Mouse (Mus musculus) midbrain, embryonic 16.5 days (tissue): Measurements from ENCODE around the gene Fem1b. TPM values are rescaled to one million over a fixed set of nuclear protein-coding genes. Genes with fewer than 3 reads are reported as not detected.
A peak's percentile ranks its signal among the peaks of the same experiment; 100 is the strongest.
"Not testable (repeated sequence)": the region's sequence is repeated elsewhere in the genome, so short reads cannot be mapped to it uniquely, and the experiment has no call there.

Source experiments
- ATAC-seq: fragments of 200-750 bp; cut with Nextera tagmentation; 2 replicates; pipeline ENCODE4 v1.8.0; 2017; ENCODE audit warnings: moderate TSS enrichment
- H3K27ac ChIP-seq: fragments of 300-500 bp; sonication (generic); 2 replicates; pipeline ENCODE4 v1.5.1; 2014; ENCODE audit warnings: mild to moderate bottlenecking, low read length, mixed read lengths
- H3K27me3 ChIP-seq: fragments of 300-500 bp; sonication (generic); 2 replicates; pipeline ENCODE4 v1.6.1; 2014; ENCODE audit warnings: low read depth, low read length, mixed read lengths; ENCODE audit not compliant: control insufficient read depth, insufficient read depth
- H3K36me3 ChIP-seq: fragments of 300-500 bp; sonication (generic); 2 replicates; pipeline ENCODE4 v1.6.1; 2014; ENCODE audit warnings: mild to moderate bottlenecking, low read length, moderate library complexity, mixed read lengths; ENCODE audit not compliant: control insufficient read depth, insufficient read depth
- H3K4me1 ChIP-seq: fragments of 300-500 bp; sonication (generic); 2 replicates; pipeline ENCODE4 v1.6.1; 2014; ENCODE audit warnings: mild to moderate bottlenecking, low read length, mixed read lengths; ENCODE audit not compliant: control insufficient read depth, insufficient read depth
- H3K4me2 ChIP-seq: fragments of 300-500 bp; sonication (generic); 2 replicates; pipeline ENCODE4 v1.6.1; 2014; ENCODE audit warnings: mild to moderate bottlenecking, low read length, mixed read lengths
- H3K4me3 ChIP-seq: fragments of 300-500 bp; sonication (generic); 2 replicates; pipeline ENCODE4 v1.5.1; 2014; ENCODE audit warnings: low read depth, mild to moderate bottlenecking, low read length, moderate library complexity, mixed read lengths
- H3K9ac ChIP-seq: fragments of 300-500 bp; sonication (generic); 2 replicates; pipeline ENCODE4 v1.6.1; 2014; ENCODE audit warnings: low read depth, low read length, mixed read lengths
- H3K9me3 ChIP-seq: fragments of 300-500 bp; sonication (generic); replicated peaks from 2 replicates; pipeline ENCODE4 v1.6.1; 2014; ENCODE audit warnings: mild to moderate bottlenecking, low read length, mixed read lengths; ENCODE audit not compliant: control insufficient read depth, poor library complexity, severe bottlenecking
- WGBS: fragments of 180-500 bp; shearing (Covaris S2); extraction: QIAGEN DNeasy Blood & Tissue Kit; methylation state at CpG from one replicate; pipeline ENCODE4 v1.1.7; 2014; 5-methylcytosine and 5-hydroxymethylcytosine counted together
- polyA plus RNA-seq: library from polyadenylated mRNA; unstranded; fragments of >200 nt; fragmentation: Nextera tagmentation; extraction: Ambion mirVana; gene quantifications from 2 replicates; pipeline ENCODE4 v1.2.1, GENCODE M21; 2015

Fem1b gene
- polyA plus RNA-seq, 1 experiment from 2014 or later, result 64.5 TPM

GRCm38 (mm10) chr9:62799218-62799617 is 12.5 kb downstream of the Fem1b start:
- not testable (repeated sequence) for H3K27me3 ChIP-seq, ATAC-seq, H3K27ac ChIP-seq, H3K9me3 ChIP-seq, H3K4me2 ChIP-seq, H3K9ac ChIP-seq, H3K4me1 ChIP-seq, H3K4me3 ChIP-seq
- H3K36me3 ChIP-seq, result peaks cover 11% of the 10 kb centered on the region
- WGBS, result 90% methylated on average over 2 of the region's 2 CpGs

- WGBS, result 94% methylated on average over 12 of the region's 12 CpGs
- no peak for ATAC-seq
- Histone ChIP-seq H3K9ac (no peak overlapping the region), H3K9me3 (no peaks in the 10 kb centered on the region), H3K36me3 (no peaks in the 10 kb centered on the region), H3K27me3 (no peaks in the 10 kb centered on the region), H3K27ac (no peak overlapping the region), H3K4me2 (no peak overlapping the region), H3K4me1 (no peaks in the 10 kb centered on the region), H3K4me3 (no peak overlapping the region)
These were observed 21.9 kb downstream of the Fem1b start for GRCm38 (mm10) chr9:62789856-62790255.

DNA sequence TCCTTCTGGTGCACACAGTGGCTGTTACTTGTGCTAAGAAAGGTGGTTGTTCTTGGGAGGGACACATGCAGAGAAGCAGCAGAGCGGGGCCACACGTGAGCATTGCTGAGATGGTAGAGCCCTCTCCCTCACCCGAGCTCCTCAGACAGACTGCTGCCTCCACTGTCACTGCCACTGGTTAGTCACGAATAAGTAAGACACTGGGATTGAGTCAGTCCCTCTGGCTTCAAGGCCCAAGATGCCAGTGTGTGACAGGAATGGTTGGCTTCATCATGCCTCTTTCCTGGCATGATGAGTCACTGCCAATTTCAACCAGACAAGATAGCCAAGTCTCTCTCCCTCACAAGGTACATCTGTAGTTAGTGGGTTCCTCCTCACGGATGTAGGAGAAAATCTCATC is 25.0 kb downstream of the Fem1b start:
- no peaks in the 10 kb centered on the region for H3K9me3 ChIP-seq
- 67% methylated on average over 5 of the region's 5 CpGs for WGBS
- no peak overlapping the region for H3K4me2 ChIP-seq
- no peak overlapping the region for H3K27ac ChIP-seq
- H3K27me3 ChIP-seq, result no peaks in the 10 kb centered on the region
- peaks cover 17% of the 10 kb centered on the region for H3K4me1 ChIP-seq
- no peak for ATAC-seq
- H3K9ac ChIP-seq, result no peak overlapping the region
- H3K36me3 ChIP-seq, result no peaks in the 10 kb centered on the region
- H3K4me3 ChIP-seq, result no peak overlapping the region

DNA sequence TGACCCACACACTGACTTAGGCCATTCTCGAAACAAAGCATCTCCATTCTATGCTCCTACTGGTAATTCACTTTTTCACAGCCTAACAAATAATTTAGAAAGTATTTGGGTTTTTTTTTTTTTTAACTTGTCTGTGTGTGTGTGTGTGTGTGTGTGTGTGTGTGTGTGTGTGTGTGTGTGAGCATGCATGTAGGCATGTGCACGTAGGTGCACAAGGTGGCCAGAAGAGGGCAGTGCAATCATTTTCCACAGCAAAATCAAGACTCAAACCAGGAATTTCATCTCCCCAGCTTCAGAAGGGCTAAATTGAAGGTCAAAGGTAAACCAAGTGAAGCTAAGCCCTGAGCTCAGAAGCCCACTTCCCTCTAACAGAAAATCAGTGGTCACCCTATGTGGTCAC is 27.5 kb downstream of the Fem1b start:
- H3K36me3 ChIP-seq, result no peaks in the 10 kb centered on the region
- ATAC-seq, result no peak
- no peaks in the 10 kb centered on the region for H3K27me3 ChIP-seq
- H3K9me3 ChIP-seq, result no peaks in the 10 kb centered on the region
- WGBS, result 97% methylated on average over 2 of the region's 2 CpGs
- H3K4me2 ChIP-seq, result no peak overlapping the region
- no peak overlapping the region for H3K4me3 ChIP-seq
- peaks cover 18% of the 10 kb centered on the region for H3K4me1 ChIP-seq
- H3K27ac ChIP-seq, result peak overlapping the region; percentile 54
- H3K9ac ChIP-seq, result no peak overlapping the region

DNA sequence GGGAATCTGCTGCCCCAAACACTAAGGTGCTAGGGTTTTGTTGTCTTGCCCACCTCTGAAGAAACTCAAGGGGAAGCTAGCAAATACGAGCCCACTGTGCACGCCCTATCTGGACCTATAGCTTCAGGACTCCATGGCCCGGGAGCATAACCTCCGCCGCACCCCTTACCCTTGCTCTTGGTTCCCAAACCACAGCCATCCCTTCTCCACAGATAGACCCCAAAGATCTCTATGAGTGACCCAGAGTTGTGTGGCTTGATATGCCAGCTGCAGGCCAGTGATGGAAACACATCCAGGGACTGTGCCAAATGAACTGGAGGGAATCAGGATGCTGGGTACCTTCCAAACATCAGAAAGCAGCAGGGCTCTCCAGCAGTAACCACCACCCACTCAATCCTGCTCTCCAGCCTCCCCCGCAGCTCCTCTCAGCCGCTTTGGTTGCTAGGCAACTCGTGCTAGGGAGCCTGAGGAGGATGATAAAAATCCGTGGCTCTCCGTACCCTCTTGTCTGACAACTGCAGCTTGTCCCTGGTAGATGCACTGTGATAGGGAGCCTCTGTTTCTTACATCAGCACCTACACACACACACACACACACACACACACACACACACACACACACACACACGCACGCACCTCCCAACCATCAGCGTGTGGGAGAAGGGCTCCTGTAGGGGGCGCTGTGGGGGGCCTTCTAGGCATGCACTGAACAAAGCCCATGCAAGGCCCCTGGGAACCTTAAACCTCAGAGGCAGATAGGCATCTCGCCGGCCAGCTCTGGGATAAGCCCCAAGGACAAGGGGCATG is 28.6 kb downstream of the Fem1b start:
- peak overlapping the region; percentile 54 for H3K27ac ChIP-seq
- 34% methylated on average over 14 of the region's 16 CpGs for WGBS
- H3K36me3 ChIP-seq, result no peaks in the 10 kb centered on the region
- no peak overlapping the region for H3K9ac ChIP-seq
- H3K9me3 ChIP-seq, result no peaks in the 10 kb centered on the region
- H3K4me3 ChIP-seq, result no peak overlapping the region
- H3K27me3 ChIP-seq, result no peaks in the 10 kb centered on the region
- peak overlapping the region; percentile 18 for H3K4me2 ChIP-seq
- peaks cover 18% of the 10 kb centered on the region for H3K4me1 ChIP-seq
- ATAC-seq, result peak; percentile 89

DNA sequence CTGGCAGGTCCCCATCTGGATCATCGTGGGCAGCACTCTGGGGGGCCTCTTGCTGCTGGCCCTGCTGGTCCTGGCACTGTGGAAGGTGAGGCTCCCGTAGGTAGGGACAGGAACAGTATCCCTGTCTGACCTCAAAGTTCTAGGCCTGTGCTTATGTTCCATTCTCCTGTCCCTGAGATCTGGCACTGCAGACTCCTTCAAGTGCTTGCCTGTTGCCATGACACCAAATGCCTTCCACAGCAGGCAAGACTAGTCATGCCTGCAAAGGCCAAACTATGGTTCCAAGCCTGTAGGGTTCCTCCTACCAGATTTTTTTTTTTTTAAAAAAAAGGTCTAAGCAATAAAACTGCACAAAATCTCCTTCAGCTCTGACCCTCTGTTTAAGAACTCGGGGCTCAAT is 29.8 kb downstream of the Fem1b start:
- no peaks in the 10 kb centered on the region for H3K9me3 ChIP-seq
- no peak overlapping the region for H3K9ac ChIP-seq
- H3K4me1 ChIP-seq, result peaks cover 20% of the 10 kb centered on the region
- H3K4me3 ChIP-seq, result no peak overlapping the region
- H3K27me3 ChIP-seq, result no peaks in the 10 kb centered on the region
- no peak overlapping the region for H3K4me2 ChIP-seq
- H3K36me3 ChIP-seq, result no peaks in the 10 kb centered on the region
- ATAC-seq, result no peak
- no peak overlapping the region for H3K27ac ChIP-seq
- WGBS, result 37% methylated on average over 3 of the region's 3 CpGs

GRCm38 (mm10) chr9:62778721-62779120 is 33.0 kb downstream of the Fem1b start:
- Histone ChIP-seq H3K27me3 (no peaks in the 10 kb centered on the region), H3K4me1 (peaks cover 20% of the 10 kb centered on the region), H3K36me3 (no peaks in the 10 kb centered on the region), H3K4me3 (no peak overlapping the region), H3K4me2 (no peak overlapping the region), H3K9me3 (no peaks in the 10 kb centered on the region), H3K9ac (no peak overlapping the region), H3K27ac (no peak overlapping the region)
- 94% methylated on average over 9 of the region's 9 CpGs for WGBS
- ATAC-seq, result no peak

DNA sequence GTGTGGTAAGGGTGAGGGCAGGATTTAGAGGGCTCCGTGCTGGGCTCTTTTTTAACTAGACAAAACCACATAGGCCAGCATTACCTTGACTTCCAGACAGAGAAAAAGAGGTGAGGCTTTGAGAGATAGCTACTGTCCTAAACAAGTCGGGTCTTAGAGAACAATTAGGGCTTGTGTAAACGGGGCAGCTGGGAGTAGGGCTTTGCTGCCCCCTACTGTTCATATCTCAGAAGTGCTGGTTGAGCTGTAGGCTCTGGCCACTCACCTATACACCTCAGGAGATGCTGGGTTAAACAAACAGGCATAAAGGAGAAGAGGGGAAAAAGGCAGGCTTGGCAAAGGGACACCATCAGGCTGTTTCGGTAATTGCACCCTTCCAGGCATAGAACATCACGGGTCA is 34.3 kb downstream of the Fem1b start:
- Histone ChIP-seq H3K4me2 (no peak overlapping the region), H3K36me3 (no peaks in the 10 kb centered on the region), H3K4me3 (no peak overlapping the region), H3K4me1 (peaks cover 10% of the 10 kb centered on the region), H3K27ac (no peak overlapping the region), H3K9me3 (no peaks in the 10 kb centered on the region), H3K9ac (no peak overlapping the region), H3K27me3 (no peaks in the 10 kb centered on the region)
- 8% methylated on average over 5 of the region's 5 CpGs for WGBS
- ATAC-seq, result peak; percentile 77

DNA sequence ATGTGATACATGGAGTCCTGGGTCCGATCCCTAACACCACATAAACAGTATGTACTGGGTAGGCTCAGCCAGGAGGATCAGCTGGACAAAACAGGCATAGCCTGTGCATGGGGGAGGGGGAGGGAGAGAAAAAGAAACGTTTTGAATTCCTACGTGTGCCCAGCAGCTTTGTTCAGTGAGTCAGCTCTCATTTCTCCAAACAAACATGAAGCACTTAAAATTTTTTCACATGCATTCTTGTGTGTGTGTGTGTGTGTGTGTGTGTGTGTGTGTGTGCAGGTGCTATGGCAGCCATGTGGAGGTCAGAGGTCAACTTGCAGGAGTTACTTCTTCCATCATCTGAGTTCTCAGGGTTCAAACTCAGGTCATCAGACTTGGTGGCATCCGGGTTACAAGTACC is 36.3 kb downstream of the Fem1b start:
- no peak overlapping the region for H3K9ac ChIP-seq
- no peaks in the 10 kb centered on the region for H3K36me3 ChIP-seq
- H3K9me3 ChIP-seq, result no peaks in the 10 kb centered on the region
- 64% methylated on average over 4 of the region's 4 CpGs for WGBS
- no peak for ATAC-seq
- no peak overlapping the region for H3K4me2 ChIP-seq
- H3K27ac ChIP-seq, result no peak overlapping the region
- 0 out of 2 replicates have a peak, but pooled peaks cover 2% of the 10 kb centered on the region for H3K4me1 ChIP-seq
- H3K27me3 ChIP-seq, result no peaks in the 10 kb centered on the region
- H3K4me3 ChIP-seq, result no peak overlapping the region
